Mouse (Mus musculus): Measurements from ENCODE around the gene Hdac10.

DNA sequence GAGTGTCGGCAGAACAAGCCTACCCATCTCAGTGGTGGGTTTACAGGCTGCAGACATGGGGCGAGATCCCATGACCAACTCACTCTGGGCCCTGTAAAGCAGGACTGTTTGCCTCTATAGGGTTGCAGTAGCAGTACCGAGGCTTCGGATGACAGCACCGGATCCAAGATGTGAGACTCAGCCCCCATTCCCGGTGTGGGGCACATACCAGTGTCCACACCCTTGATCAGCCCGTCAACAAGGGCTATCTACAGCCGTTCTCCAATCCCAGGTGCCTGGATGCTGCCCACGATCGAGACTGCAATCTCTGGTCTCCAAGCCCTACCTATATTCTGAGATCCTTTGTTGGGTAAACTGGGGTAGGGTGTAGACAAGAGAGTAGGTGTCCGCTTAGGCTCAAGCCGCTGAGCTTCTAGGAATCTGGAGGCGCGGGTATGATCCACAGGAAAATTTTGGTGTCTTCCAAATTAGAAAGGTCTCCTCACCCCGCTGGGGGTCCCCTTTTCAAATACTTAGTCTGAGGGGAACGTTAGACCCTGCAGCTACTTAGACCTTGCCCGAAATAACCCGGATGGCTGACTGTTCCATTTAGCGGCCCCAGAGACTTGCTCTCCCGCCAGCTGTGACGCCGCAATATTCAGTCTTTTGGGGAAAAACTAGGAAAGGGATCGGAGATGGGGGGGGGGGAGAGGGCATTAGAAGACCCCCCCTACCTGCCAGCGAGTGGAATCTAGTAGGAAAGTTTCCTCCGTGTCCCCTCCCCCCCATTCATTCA, 20.2 kb upstream of the Hdac10 start:
- TF ChIP-seq POLR2A (IDR thresholded peaks at IDR 0.05; ENCODE audit: low read depth, low read length) = no peak
- TF ChIP-seq CTCF (IDR thresholded peaks at IDR 0.05; ENCODE audit: extremely low read depth, insufficient read length, insufficient replicate concordance, low read depth, low read length) = no peak

Measured in small intestine, adult 2 months (tissue).